Mouse (Mus musculus): ENCODE measurements around the gene Tnks1bp1. TPM values are rescaled to one million over a fixed set of nuclear protein-coding genes. Genes with fewer than 3 reads are reported as not detected.
A peak's percentile ranks its signal among the peaks of the same experiment; 100 is the strongest.

The Tnks1bp1 gene
- polyA plus RNA-seq, 1 experiment from 2014 or later = 20.1 TPM

- H3K9ac ChIP-seq = no peak overlapping the region
- no peak overlapping the region for H3K27ac ChIP-seq
- 97% methylated on average over 5 of the region's 5 CpGs for WGBS
- H3K4me3 ChIP-seq = no peak overlapping the region
- no peaks in the 10 kb centered on the region for H3K9me3 ChIP-seq (replicated peaks)
- H3K4me1 ChIP-seq = no peaks in the 10 kb centered on the region
- no peak overlapping the region for H3K4me2 ChIP-seq
- peaks cover 62% of the 10 kb centered on the region for H3K36me3 ChIP-seq (ENCODE audit: poor library complexity, severe bottlenecking)
- H3K27me3 ChIP-seq = no peaks in the 10 kb centered on the region
- no peak for ATAC-seq
Measured at GRCm38 (mm10) chr2:85066937-85067336, 19.1 kb downstream of the Tnks1bp1 start.

DNA sequence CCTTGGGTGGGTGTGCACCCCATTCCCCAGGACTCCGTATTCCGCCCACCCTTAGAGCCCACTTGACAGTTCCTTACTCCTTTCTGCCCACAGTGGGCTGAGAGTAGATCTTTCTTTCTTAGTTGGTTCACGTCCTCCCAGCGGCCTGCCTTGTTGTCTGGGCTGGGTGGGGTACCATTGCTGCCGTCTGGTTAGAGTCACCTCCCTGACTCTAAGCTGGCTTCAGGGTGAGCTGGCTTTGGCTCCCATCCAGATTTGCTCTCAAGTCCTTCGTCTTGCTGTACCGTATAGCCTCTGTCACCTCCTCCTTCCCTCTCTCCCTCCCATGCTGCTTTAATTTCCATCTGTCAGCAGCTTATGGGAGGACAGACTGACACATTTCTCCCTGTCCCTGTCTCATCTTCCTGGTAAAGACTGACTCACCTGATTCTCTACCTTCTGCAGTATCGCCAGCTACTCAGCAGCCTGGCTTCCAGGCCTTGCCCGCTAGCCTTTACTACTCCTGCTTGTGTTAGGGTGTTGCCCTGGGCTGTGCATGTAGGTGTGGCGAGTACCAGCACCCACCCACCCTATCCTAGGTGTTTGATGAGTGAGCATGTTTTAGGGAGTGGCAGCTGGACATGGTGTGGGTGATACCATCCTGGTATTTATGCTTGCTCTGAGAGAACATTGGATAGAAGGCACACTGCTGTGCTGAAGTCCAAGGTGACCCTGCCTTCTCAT, 20.2 kb downstream of the Tnks1bp1 start:
- Histone ChIP-seq H3K4me2 (no peak overlapping the region), H3K4me3 (no peak overlapping the region), H3K9ac (no peak overlapping the region), H3K27me3 (no peaks in the 10 kb centered on the region), H3K9me3 (replicated peaks) (no peaks in the 10 kb centered on the region), H3K36me3 (ENCODE audit: poor library complexity, severe bottlenecking) (peaks cover 62% of the 10 kb centered on the region), H3K27ac (no peak overlapping the region), H3K4me1 (no peaks in the 10 kb centered on the region)
- ATAC-seq = no peak
- WGBS = 75% methylated on average over 10 of the region's 10 CpGs

GRCm38 (mm10) chr2:85068626-85069025, 20.8 kb downstream of the Tnks1bp1 start:
- Histone ChIP-seq H3K36me3 (ENCODE audit: poor library complexity, severe bottlenecking) (peaks cover 62% of the 10 kb centered on the region), H3K9ac (no peak overlapping the region), H3K27me3 (no peaks in the 10 kb centered on the region), H3K4me1 (no peaks in the 10 kb centered on the region), H3K4me2 (no peak overlapping the region), H3K4me3 (no peak overlapping the region), H3K9me3 (replicated peaks) (no peaks in the 10 kb centered on the region), H3K27ac (no peak overlapping the region)
- WGBS = 91% methylated on average over 2 of the region's 2 CpGs
- no peak for ATAC-seq

DNA sequence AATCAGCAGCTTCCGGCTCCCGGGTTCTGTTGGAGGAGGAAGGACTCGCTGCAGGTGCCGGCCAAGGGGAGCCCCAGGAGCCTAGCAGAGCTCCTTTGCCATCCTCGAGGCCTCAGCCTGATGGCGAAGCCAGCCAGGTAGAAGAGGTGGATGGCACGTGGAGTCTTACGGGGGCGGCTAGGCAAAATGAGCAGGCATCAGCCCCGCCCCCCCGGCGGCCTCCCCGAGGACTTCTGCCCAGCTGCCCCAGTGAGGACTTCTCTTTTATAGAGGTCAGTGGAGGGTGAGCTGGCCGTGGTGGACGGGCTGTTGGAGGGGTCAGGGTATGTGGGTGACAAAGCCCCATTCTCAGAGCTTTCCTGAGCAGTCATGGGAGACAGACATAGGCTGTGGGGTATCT, 22.3 kb downstream of the Tnks1bp1 start:
- no peaks in the 10 kb centered on the region for H3K27me3 ChIP-seq
- H3K4me3 ChIP-seq = no peak overlapping the region
- H3K9me3 ChIP-seq (replicated peaks) = no peaks in the 10 kb centered on the region
- ATAC-seq = no peak
- H3K4me2 ChIP-seq = no peak overlapping the region
- no peak overlapping the region for H3K9ac ChIP-seq
- H3K4me1 ChIP-seq = no peaks in the 10 kb centered on the region
- H3K36me3 ChIP-seq (ENCODE audit: poor library complexity, severe bottlenecking) = peaks cover 61% of the 10 kb centered on the region
- WGBS = 72% methylated on average over 15 of the region's 15 CpGs
- H3K27ac ChIP-seq = no peak overlapping the region

GRCm38 (mm10) chr2:85071921-85072320, 24.1 kb downstream of the Tnks1bp1 start:
- H3K36me3 ChIP-seq (ENCODE audit: poor library complexity, severe bottlenecking) = peaks cover 55% of the 10 kb centered on the region
- H3K9me3 ChIP-seq (replicated peaks) = no peaks in the 10 kb centered on the region
- no peaks in the 10 kb centered on the region for H3K4me1 ChIP-seq
- H3K9ac ChIP-seq = no peak overlapping the region
- no peak overlapping the region for H3K27ac ChIP-seq
- no peak for ATAC-seq
- H3K27me3 ChIP-seq = no peaks in the 10 kb centered on the region
- no peak overlapping the region for H3K4me2 ChIP-seq
- no peak overlapping the region for H3K4me3 ChIP-seq
- WGBS = 94% methylated on average over 5 of the region's 5 CpGs

- Histone ChIP-seq H3K27me3 (no peaks in the 10 kb centered on the region), H3K4me3 (no peak overlapping the region), H3K9ac (no peak overlapping the region), H3K9me3 (replicated peaks) (no peaks in the 10 kb centered on the region), H3K4me1 (no peaks in the 10 kb centered on the region), H3K4me2 (no peak overlapping the region), H3K36me3 (ENCODE audit: poor library complexity, severe bottlenecking) (peaks cover 55% of the 10 kb centered on the region), H3K27ac (no peak overlapping the region)
- 94% methylated on average over 5 of the region's 5 CpGs for WGBS
- no peak for ATAC-seq
Measured at GRCm38 (mm10) chr2:85073751-85074150, 25.9 kb downstream of the Tnks1bp1 start.

GRCm38 (mm10) chr2:85088716-85089646, 41.2 kb downstream of the Tnks1bp1 start:
- H3K4me2 ChIP-seq = no peak overlapping the region
- no peak overlapping the region for H3K9ac ChIP-seq
- H3K9me3 ChIP-seq (replicated peaks) = no peaks in the 10 kb centered on the region
- no peaks in the 10 kb centered on the region for H3K36me3 ChIP-seq (ENCODE audit: poor library complexity, severe bottlenecking)
- H3K27me3 ChIP-seq = no peaks in the 10 kb centered on the region
- ATAC-seq = peak; percentile 88
- H3K4me1 ChIP-seq = peaks cover 15% of the 10 kb centered on the region
- WGBS = 39% methylated on average over 11 of the region's 11 CpGs
- no peak overlapping the region for H3K27ac ChIP-seq
- H3K4me3 ChIP-seq = no peak overlapping the region

DNA sequence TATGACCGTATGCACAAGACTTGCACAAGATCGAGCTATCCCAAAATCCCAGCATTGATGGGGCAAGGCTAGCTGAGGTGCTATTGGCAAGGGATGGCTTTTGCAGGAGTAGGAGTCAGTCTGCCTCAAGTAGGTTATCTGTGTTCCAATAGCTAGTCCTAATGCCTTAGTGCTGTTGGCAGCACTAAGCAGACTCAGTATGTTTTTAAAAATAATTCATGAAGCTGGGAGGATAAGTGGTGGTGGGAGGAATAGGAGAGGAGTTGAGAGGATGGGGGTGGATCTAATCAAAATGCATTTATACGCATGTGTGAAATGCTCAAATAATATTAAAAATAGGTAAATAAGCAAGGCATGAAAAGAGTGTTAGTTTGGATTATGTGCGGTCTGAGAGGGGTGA, 43.5 kb downstream of the Tnks1bp1 start:
- no peak overlapping the region for H3K27ac ChIP-seq
- no peaks in the 10 kb centered on the region for H3K36me3 ChIP-seq (ENCODE audit: poor library complexity, severe bottlenecking)
- no peaks in the 10 kb centered on the region for H3K9me3 ChIP-seq (replicated peaks)
- no peak overlapping the region for H3K9ac ChIP-seq
- 91% methylated on average over 4 of the region's 4 CpGs for WGBS
- H3K4me1 ChIP-seq = peaks cover 17% of the 10 kb centered on the region
- H3K4me2 ChIP-seq = no peak overlapping the region
- no peak for ATAC-seq
- no peak overlapping the region for H3K4me3 ChIP-seq
- H3K27me3 ChIP-seq = no peaks in the 10 kb centered on the region

GRCm38 (mm10) chr2:85093376-85093775, 45.6 kb downstream of the Tnks1bp1 start:
- no peak overlapping the region for H3K9ac ChIP-seq
- no peak for ATAC-seq

DNA sequence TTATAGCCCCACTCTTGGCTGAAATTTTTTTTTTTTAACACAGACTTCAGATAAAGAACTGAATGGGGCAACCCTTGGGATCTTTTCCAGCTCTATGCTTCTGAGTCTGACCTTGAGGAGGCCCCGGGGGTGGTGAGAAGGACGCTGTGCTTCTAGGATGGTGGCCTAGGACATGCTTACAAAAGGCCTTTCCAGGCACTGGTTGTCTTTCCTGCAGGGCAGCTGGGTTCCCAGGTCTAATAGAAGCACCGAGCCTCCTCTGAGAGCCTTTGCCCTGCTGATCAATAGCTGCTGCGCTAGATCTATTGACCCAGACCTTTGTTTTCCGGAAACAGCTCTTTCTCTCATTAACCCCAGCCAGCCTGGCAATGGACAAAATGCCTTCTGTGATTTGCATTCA, 48.1 kb downstream of the Tnks1bp1 start:
- Histone ChIP-seq H3K9ac (no peak overlapping the region), H3K27me3 (no peaks in the 10 kb centered on the region), H3K4me1 (peaks cover 2% of the 10 kb centered on the region; the same call in 1 of the 2 replicates), H3K9me3 (replicated peaks) (no peaks in the 10 kb centered on the region), H3K27ac (no peak overlapping the region), H3K4me2 (no peak overlapping the region), H3K4me3 (no peak overlapping the region), H3K36me3 (ENCODE audit: poor library complexity, severe bottlenecking) (no peaks in the 10 kb centered on the region)
- WGBS = 10% methylated on average over 5 of the region's 5 CpGs
- no peak for ATAC-seq

More at GRCm38 (mm10) chr2:85093376-85093775, 45.6 kb downstream of the Tnks1bp1 start:
- Histone ChIP-seq H3K36me3 (ENCODE audit: poor library complexity, severe bottlenecking) (no peaks in the 10 kb centered on the region), H3K9me3 (replicated peaks) (no peaks in the 10 kb centered on the region), H3K27ac (no peak overlapping the region), H3K27me3 (no peaks in the 10 kb centered on the region), H3K4me2 (no peak overlapping the region), H3K4me1 (peaks cover 17% of the 10 kb centered on the region), H3K4me3 (no peak overlapping the region)
- WGBS = 94% methylated on average over 1 of the region's 1 CpGs

- 88% methylated on average over 2 of the region's 2 CpGs for WGBS
Measured at GRCm38 (mm10) chr2:85098014-85098413, 50.2 kb downstream of the Tnks1bp1 start.

DNA sequence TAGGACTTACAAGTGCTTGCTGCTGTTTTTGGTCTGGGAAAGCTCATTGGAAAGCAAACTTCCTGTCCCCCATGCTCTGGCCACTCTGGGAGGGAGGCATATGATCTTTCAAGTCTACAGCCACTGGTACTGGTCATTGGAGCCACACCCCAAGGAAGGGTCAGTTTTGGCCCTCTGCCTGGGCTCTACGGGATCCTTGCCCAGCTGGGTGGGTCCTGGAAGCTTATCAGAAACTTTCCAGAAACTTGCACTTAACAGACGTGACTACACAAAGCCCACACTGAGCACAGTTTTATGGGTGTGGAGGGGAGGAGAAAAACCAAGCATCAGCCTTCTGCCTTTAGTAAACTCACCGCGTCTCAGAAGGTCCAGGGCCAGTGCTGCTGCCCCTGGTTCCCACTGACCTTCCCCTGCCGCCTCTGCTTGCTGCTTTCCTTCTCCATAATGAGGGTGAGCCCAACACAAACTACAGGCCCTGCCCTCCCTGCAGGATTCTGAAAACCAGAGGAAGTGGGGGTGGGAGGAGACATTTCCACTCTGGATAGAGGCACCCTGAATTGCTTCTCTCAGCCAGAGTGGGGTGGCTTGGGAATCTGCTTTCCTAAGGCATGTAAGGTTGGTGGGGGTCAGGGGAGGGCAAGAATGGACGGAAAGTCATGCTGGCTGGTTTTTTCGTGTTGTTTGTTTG, 51.1 kb downstream of the Tnks1bp1 start:
- H3K9me3 ChIP-seq (replicated peaks) = no peaks in the 10 kb centered on the region; the same call in 1 of the 2 replicates
- H3K9ac ChIP-seq = no peak overlapping the region
- no peak overlapping the region for H3K4me2 ChIP-seq
- no peak overlapping the region for H3K4me3 ChIP-seq
- H3K27me3 ChIP-seq = no peaks in the 10 kb centered on the region
- no peaks in the 10 kb centered on the region for H3K36me3 ChIP-seq (ENCODE audit: poor library complexity, severe bottlenecking)
- H3K4me1 ChIP-seq = peaks cover 2% of the 10 kb centered on the region; the same call in 1 of the 2 replicates
- H3K27ac ChIP-seq = no peak overlapping the region
- WGBS = 81% methylated on average over 7 of the region's 7 CpGs
- ATAC-seq = no peak

More at GRCm38 (mm10) chr2:85098014-85098413, 50.2 kb downstream of the Tnks1bp1 start:
- H3K27me3 ChIP-seq = no peaks in the 10 kb centered on the region
- H3K4me3 ChIP-seq = no peak overlapping the region
- no peaks in the 10 kb centered on the region for H3K36me3 ChIP-seq (ENCODE audit: poor library complexity, severe bottlenecking)
- H3K4me1 ChIP-seq = peaks cover 2% of the 10 kb centered on the region; the same call in 1 of the 2 replicates
- H3K9me3 ChIP-seq (replicated peaks) = no peaks in the 10 kb centered on the region; the same call in 1 of the 2 replicates
- no peak overlapping the region for H3K9ac ChIP-seq
- no peak overlapping the region for H3K4me2 ChIP-seq
- H3K27ac ChIP-seq = no peak overlapping the region
- ATAC-seq = no peak
